In genomic region chr7:99890168-99890755, GRCm38 (mm10) we compare ENCODE assay signal across 17 mouse cellular contexts. TPM values are rescaled to one million over a fixed set of nuclear protein-coding genes. Genes with fewer than 3 reads are reported as not detected.
A peak's percentile ranks its signal among the peaks of the same experiment; 100 is the strongest.
DNase-seq lines count a peak whose midpoint lies in the region; ATAC-seq and TF ChIP-seq lines count a peak whose summit lies in the region.
"Had no signal": no experiment of that assay in that cellular context is flagged by ENCODE, and none has a peak within 500 bp of the region (broad histone marks: within the 10 kb centered on the region; RNA-seq: fewer than 3 reads in every experiment).

No protein-coding gene starts in this region.

- no peak overlapping the region for H3K4me3 ChIP-seq in gastrocnemius, adult 2 months
- no peak overlapping the region for H3K4me3 ChIP-seq in forebrain, embryonic 15.5 days
- H3K4me3 ChIP-seq: embryonic facial prominence, embryonic 10.5 days; forebrain, embryonic 13.5 days; heart, embryonic 13.5 days had no signal

- 87% methylated on average over 3 of the region's 3 CpGs for WGBS in forebrain, embryonic 15.5 days

- no peak for TF ChIP-seq CTCF in gastrocnemius, adult 2 months (IDR thresholded peaks at IDR 0.05)

- H3K27ac ChIP-seq in gastrocnemius, adult 2 months, result peak overlapping the region; percentile 48
- H3K27ac ChIP-seq in forebrain, embryonic 15.5 days (replicated peaks), result no peak overlapping the region
- H3K27ac ChIP-seq: embryonic facial prominence, embryonic 10.5 days; forebrain, embryonic 13.5 days; heart, embryonic 13.5 days had no signal

- H3K9me3 ChIP-seq in forebrain, embryonic 15.5 days, result no peaks in the 10 kb centered on the region
- H3K9me3 ChIP-seq: embryonic facial prominence, embryonic 10.5 days; forebrain, embryonic 13.5 days; heart, embryonic 13.5 days had no signal

- H3K27me3 ChIP-seq in forebrain, embryonic 15.5 days, result no peaks in the 10 kb centered on the region
- H3K27me3 ChIP-seq: CH12.LX; forebrain, embryonic 13.5 days had no signal

- no peak overlapping the region for H3K4me2 ChIP-seq in forebrain, embryonic 15.5 days (replicated peaks)
- H3K4me2 ChIP-seq: forebrain, embryonic 13.5 days; heart, embryonic 13.5 days; hindbrain, embryonic 14.5 days had no signal

- intact Hi-C loops in gastrocnemius, adult 2 months (cut with DNase I), result no loop called here
- intact Hi-C loops in left cerebral cortex, postnatal 10 days (cut with DNase I), result no loop called here

- H3K36me3 ChIP-seq in forebrain, embryonic 15.5 days, result no peaks in the 10 kb centered on the region
- H3K36me3 ChIP-seq: embryonic facial prominence, embryonic 10.5 days; heart, embryonic 13.5 days had no signal

- no peak overlapping the region for H3K9ac ChIP-seq in forebrain, embryonic 15.5 days (replicated peaks)
- H3K9ac ChIP-seq: forebrain, embryonic 13.5 days; heart, embryonic 13.5 days; hindbrain, embryonic 14.5 days had no signal

- H3K4me1 ChIP-seq in forebrain, embryonic 15.5 days, result peaks cover 6% of the 10 kb centered on the region

- DNase-seq in gastrocnemius, adult 2 months, result no peak
- DNase-seq in gastrocnemius, postnatal 10 days, result no peak
- peak; percentile 27 for DNase-seq in naive thymus-derived CD4-positive, alpha-beta T cell, adult 2 months (ENCODE audit: low read depth)
- peak; percentile 92 for DNase-seq in thymus, postnatal 0 days (ENCODE audit: low spot score)
- peak; percentile 56 to 81 for DNase-seq in thymus, postnatal 36 days
- DNase-seq in left cerebral cortex, postnatal 10 days (ENCODE audit: extremely low spot score in 1 of 2, low spot score in 2 of 2), result no peak
- DNase-seq in layer of hippocampus, postnatal 36 days, result no peak
- DNase-seq: gastrocnemius, postnatal 25 days; heart, postnatal 10 days; heart, postnatal 4 days had no signal

- no peak for ATAC-seq in forebrain, embryonic 15.5 days (replicated peaks)
- ATAC-seq: forebrain, embryonic 13.5 days; Patski had no signal

RNA-seq across cellular contexts. Expression of gene Spcs2, which starts 27.0 kb away (rescaled TPM):
- total RNA-seq in gastrocnemius, adult 2 months (2021), result 10 to 100 TPM; 76.7 to 79.4 TPM
- total RNA-seq in gastrocnemius, postnatal 10 days (2021), result 10 to 100 TPM; 55.7 to 62.1 TPM
- polyA plus RNA-seq in thymus, postnatal 0 days (2015; fragmentation: Nextera tagmentation; extraction: Ambion mirVana), result 491 and 521 TPM in 2 replicates
- 293 and 294 TPM in 2 replicates for polyA plus RNA-seq in forebrain, embryonic 15.5 days (2015; fragmentation: Nextera tagmentation; extraction: Ambion mirVana)
- 10 to 100 TPM; 79.7 to 86.7 TPM for total RNA-seq in left cerebral cortex, postnatal 10 days (2021)
- 100 to 1,000 TPM; 103 to 106 TPM for total RNA-seq in layer of hippocampus, postnatal 36 days (2021)

RNA-seq across cellular contexts. Expression of gene Xrra1, which starts 31.3 kb away (rescaled TPM):
- total RNA-seq in gastrocnemius, adult 2 months (2021), result under 1 TPM; 0.11 to 0.59 TPM
- 1 to 10 TPM; 1.3 TPM for total RNA-seq in gastrocnemius, postnatal 10 days (2021)
- 9.4 and 13.8 TPM in 2 replicates for polyA plus RNA-seq in thymus, postnatal 0 days (2015; fragmentation: Nextera tagmentation; extraction: Ambion mirVana)
- 0.61 and 0.65 TPM in 2 replicates for polyA plus RNA-seq in forebrain, embryonic 15.5 days (2015; fragmentation: Nextera tagmentation; extraction: Ambion mirVana)
- 1 to 10 TPM; 1.3 to 1.5 TPM for total RNA-seq in left cerebral cortex, postnatal 10 days (2021)
- 1 to 10 TPM in 1 of 2 experiments, under 1 TPM in 1; 0.72 to 1.3 TPM for total RNA-seq in layer of hippocampus, postnatal 36 days (2021)

Comparison
In these comparisons a context has a peak if more than half of its experiments do, and no peak if none do; other contexts are left out.
1. DNase-seq: peak in naive thymus-derived CD4-positive, alpha-beta T cell, adult 2 months (single experiment), thymus, postnatal 0 days (single experiment) and thymus, postnatal 36 days (2 of 2); none in gastrocnemius, adult 2 months (single experiment), gastrocnemius, postnatal 10 days (single experiment), left cerebral cortex, postnatal 10 days (0 of 2) and layer of hippocampus, postnatal 36 days (0 of 2).